Mouse (Mus musculus): Measurements from ENCODE around the gene Prr5. TPM values are rescaled to one million over a fixed set of nuclear protein-coding genes. Genes with fewer than 3 reads are reported as not detected.
A peak's percentile ranks its signal among the peaks of the same experiment; 100 is the strongest.
"Not testable (repeated sequence)": the region's sequence is repeated elsewhere in the genome, so short reads cannot be mapped to it uniquely, and the experiment has no call there.

Prr5 gene
- polyA plus RNA-seq, 1 experiment from 2014 or later = 43.7 TPM

DNA sequence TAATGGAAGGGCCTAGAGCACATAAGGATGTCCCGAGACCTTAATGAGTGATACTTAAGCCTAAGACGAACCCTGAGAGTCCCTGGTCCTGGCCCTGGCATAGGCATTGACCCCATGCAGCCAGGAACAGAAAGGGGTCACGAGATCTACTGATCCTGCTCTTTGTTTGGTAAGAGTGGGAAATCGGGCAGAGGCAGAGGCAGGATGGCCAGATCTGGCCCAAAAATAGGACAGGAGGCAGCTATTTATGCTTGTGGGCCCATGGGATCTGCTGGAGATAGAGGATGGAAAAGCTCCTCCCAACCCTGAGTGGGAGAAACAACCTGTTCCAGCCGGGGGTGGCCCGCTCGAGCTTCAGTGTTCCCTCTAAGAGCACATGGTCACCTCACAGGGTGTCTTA lies 34.6 kb downstream of the Prr5 start:
- H3K27ac ChIP-seq (ENCODE audit: low read depth) = no peak overlapping the region
- peaks cover 47% of the 10 kb centered on the region for H3K36me3 ChIP-seq (ENCODE audit: control insufficient read depth, insufficient read depth, low read length)
- no peak overlapping the region for H3K4me2 ChIP-seq (ENCODE audit: low read length)
- DNase-seq (ENCODE audit: low spot score) (no peak), ATAC-seq (replicated peaks; ENCODE audit: low FRiP score, low TSS enrichment, low read depth) (no peak)
- 92% methylated on average over 7 of the region's 7 CpGs for WGBS
- no peak overlapping the region for H3K9ac ChIP-seq (ENCODE audit: low read length)
- no peaks in the 10 kb centered on the region for H3K4me1 ChIP-seq (replicated peaks; ENCODE audit: control insufficient read depth, insufficient read depth, low read length)
- H3K27me3 ChIP-seq (replicated peaks; ENCODE audit: control insufficient read depth, insufficient read depth, low read length) = no peaks in the 10 kb centered on the region
- no peaks in the 10 kb centered on the region for H3K9me3 ChIP-seq (ENCODE audit: control insufficient read depth, low read length)
- H3K4me3 ChIP-seq (ENCODE audit: low read depth, low read length) = no peak overlapping the region

DNA sequence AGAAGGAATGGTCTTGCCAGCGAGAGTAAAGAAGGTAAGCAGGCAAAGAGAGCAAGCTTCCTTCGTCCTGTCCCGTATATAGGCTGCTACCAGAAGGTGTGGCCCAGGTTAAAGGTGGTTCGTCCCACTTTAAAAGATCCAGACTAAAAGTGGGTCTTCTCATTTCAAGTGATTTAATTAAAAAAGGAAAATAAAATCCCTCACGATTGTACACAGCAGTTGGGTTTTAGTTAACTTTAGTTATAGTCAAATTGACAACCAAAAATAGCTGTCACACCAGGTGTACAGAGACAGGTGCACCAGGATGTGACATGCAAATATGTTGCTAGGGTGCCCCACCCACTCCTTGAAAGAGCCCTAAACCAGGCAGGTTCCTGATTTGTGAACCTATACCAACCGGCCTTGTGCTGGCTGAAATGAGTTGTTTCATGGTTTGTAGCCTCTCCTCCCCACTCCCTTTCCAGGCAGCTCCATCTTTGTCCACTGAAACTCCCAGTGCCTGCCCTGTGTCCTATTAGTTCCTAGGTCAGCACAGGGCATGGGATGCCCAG lies 36.0 kb downstream of the Prr5 start:
- DNase-seq (ENCODE audit: low spot score) = no peak
- Histone ChIP-seq H3K4me2 (ENCODE audit: low read length) (no peak overlapping the region), H3K9me3 (ENCODE audit: control insufficient read depth, low read length) (no peaks in the 10 kb centered on the region), H3K4me3 (ENCODE audit: low read depth, low read length) (no peak overlapping the region), H3K4me1 (replicated peaks; ENCODE audit: control insufficient read depth, insufficient read depth, low read length) (no peaks in the 10 kb centered on the region), H3K36me3 (ENCODE audit: control insufficient read depth, insufficient read depth, low read length) (peaks cover 35% of the 10 kb centered on the region), H3K9ac (ENCODE audit: low read length) (no peak overlapping the region), H3K27ac (ENCODE audit: low read depth) (no peak overlapping the region), H3K27me3 (replicated peaks; ENCODE audit: control insufficient read depth, insufficient read depth, low read length) (no peaks in the 10 kb centered on the region)
- 78% methylated on average over 6 of the region's 6 CpGs for WGBS
- no peak for ATAC-seq (replicated peaks; ENCODE audit: low FRiP score, low TSS enrichment, low read depth)

DNA sequence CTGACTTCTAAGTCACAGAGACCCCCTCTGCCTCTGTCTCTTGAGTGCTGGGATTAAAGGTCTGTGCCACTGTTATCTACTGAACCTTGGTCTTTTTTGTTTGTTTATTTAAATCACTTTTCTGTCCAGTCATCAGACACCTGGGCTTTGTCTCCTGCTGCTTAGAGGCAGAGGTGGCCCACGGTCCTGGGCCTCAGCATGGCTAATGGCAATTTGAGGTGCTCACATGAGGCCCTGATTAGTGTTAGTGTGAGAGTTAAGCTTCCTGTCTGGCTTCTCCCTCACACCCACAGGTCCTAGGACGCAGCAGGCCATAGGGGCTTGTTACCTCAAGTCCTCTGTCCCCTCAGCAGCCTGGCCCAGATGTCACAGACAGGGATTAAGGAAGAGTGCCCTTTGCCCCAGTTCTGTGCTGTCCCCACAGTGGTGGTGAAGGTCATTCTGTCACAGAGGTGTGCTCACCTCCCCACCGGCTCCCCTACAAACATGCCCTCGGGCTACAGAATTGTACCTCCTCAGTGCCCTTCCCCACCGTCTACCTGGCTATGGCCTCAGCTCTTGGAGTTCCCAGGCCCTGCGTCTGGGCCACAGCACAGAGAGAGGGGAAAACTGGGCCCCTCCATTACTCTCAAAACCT lies 37.7 kb downstream of the Prr5 start:
- Histone ChIP-seq H3K36me3 (ENCODE audit: control insufficient read depth, insufficient read depth, low read length) (peaks cover 23% of the 10 kb centered on the region), H3K4me1 (replicated peaks; ENCODE audit: control insufficient read depth, insufficient read depth, low read length) (0 out of 2 replicates have a peak, but pooled peaks cover 6% of the 10 kb centered on the region), H3K27me3 (replicated peaks; ENCODE audit: control insufficient read depth, insufficient read depth, low read length) (no peaks in the 10 kb centered on the region), H3K27ac (ENCODE audit: low read depth) (no peak overlapping the region), H3K4me3 (ENCODE audit: low read depth, low read length) (no peak overlapping the region), H3K4me2 (ENCODE audit: low read length) (no peak overlapping the region), H3K9ac (ENCODE audit: low read length) (no peak overlapping the region), H3K9me3 (ENCODE audit: control insufficient read depth, low read length) (no peaks in the 10 kb centered on the region)
- DNase-seq (ENCODE audit: low spot score) (no peak), ATAC-seq (replicated peaks; ENCODE audit: low FRiP score, low TSS enrichment, low read depth) (no peak)
- WGBS = 68% methylated on average over 6 of the region's 6 CpGs

DNA sequence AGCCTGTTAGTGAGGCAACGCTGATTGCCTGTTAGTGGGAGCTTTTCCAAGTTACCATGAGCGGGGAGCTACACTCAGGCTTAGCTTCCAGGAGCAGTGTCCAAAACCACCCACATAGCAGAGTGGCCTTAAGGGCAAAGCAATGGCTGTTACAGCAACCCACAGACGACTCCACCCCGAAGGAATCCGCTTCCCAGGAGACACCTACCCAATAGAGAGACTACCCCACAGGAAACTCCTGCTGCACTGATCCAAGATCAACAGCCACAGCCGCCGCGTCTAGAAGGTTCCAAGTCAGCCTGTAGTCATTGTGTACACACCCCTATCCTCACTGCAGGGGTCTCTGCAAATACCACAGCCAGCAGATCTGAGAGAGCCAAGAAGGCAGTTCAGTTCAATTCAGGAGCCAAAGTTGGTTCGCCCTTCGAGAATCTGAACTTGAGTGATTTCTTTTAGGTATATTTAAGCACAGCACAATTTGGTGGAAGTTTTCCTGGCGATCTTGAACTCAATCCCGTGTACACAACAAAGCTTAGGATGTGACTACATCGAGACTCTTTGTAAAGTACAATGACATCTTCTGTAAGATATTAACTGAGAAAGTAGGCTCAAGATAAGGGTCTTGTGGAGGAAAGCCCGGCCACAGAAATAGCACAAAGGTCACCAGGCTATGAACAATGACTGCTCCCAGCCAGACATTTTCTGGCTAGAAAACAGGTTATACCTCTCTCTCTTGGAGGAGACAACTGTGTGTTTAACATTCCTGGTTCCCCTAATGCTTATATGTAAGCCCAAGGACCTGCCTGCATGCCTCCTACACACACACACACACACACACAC lies 43.4 kb downstream of the Prr5 start:
- DNase-seq (ENCODE audit: low spot score) (no peak), ATAC-seq (replicated peaks; ENCODE audit: low FRiP score, low TSS enrichment, low read depth) (no peak; the same call in none of the 2 replicates)
- peak overlapping the region; percentile 5; the same call in 1 of the 2 replicates for H3K4me2 ChIP-seq (ENCODE audit: low read length)
- no peaks in the 10 kb centered on the region for H3K36me3 ChIP-seq (ENCODE audit: control insufficient read depth, insufficient read depth, low read length)
- H3K9ac ChIP-seq (ENCODE audit: low read length) = no peak overlapping the region
- no peak overlapping the region for H3K4me3 ChIP-seq (ENCODE audit: low read depth, low read length)
- H3K27ac ChIP-seq (ENCODE audit: low read depth) = peak overlapping the region; percentile 67
- WGBS = 59% methylated on average over 14 of the region's 14 CpGs
- H3K9me3 ChIP-seq (ENCODE audit: control insufficient read depth, low read length) = no peaks in the 10 kb centered on the region
- no peaks in the 10 kb centered on the region for H3K27me3 ChIP-seq (replicated peaks; ENCODE audit: control insufficient read depth, insufficient read depth, low read length)
- peaks cover 19% of the 10 kb centered on the region for H3K4me1 ChIP-seq (replicated peaks; ENCODE audit: control insufficient read depth, insufficient read depth, low read length)

DNA sequence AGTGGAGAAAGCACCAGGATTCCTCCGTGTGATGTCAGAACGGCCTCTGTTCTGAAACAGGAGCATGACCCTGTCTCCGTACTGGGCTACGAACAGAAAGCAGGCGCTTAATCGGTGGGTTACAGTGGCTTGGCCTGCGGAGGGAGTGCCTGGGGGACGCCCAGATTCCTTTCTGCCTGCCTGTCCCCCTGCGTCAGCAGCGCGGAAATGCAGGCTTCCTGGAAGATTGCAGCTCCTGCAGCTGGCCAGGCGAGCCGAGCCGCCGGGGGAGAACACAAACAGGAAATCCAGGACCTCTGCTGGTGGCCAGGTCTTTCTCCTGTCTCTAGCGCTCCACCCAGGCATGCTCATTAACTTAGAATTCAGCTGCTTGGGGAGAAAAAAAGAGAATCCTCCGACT lies 45.3 kb downstream of the Prr5 start:
- no peaks in the 10 kb centered on the region for H3K27me3 ChIP-seq (replicated peaks; ENCODE audit: control insufficient read depth, insufficient read depth, low read length)
- peaks cover 24% of the 10 kb centered on the region for H3K4me1 ChIP-seq (replicated peaks; ENCODE audit: control insufficient read depth, insufficient read depth, low read length)
- peak overlapping the region; percentile 52 for H3K4me2 ChIP-seq (ENCODE audit: low read length)
- H3K4me3 ChIP-seq (ENCODE audit: low read depth, low read length) = peak overlapping the region; percentile 22
- H3K27ac ChIP-seq (ENCODE audit: low read depth) = peak overlapping the region; percentile 95
- 1% methylated on average over 17 of the region's 17 CpGs for WGBS
- H3K9ac ChIP-seq (ENCODE audit: low read length) = peak overlapping the region; percentile 38
- ATAC-seq (replicated peaks; ENCODE audit: low FRiP score, low TSS enrichment, low read depth) (peak; percentile 61), DNase-seq (ENCODE audit: low spot score) (peak; percentile 89)
- H3K36me3 ChIP-seq (ENCODE audit: control insufficient read depth, insufficient read depth, low read length) = no peaks in the 10 kb centered on the region
- H3K9me3 ChIP-seq (ENCODE audit: control insufficient read depth, low read length) = no peaks in the 10 kb centered on the region

DNA sequence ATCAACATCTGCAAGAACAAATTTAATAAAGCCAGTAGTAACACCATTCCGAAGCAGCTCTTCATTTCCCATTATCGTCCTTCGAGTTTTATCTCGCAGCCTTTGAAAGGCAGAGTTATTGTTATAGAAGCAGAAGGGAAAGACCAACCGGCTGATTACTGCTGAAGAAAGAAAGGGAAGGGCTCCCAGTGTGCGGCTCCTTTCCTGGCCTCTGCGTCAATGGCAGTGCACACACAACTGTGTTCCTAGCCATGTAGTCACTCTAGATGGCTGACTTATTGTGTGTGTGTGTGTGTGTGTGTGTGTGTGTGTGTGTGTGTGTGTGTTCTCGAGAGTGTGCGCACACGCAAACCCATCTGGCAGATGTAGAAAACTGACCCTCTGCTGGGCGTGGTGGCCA lies 45.7 kb downstream of the Prr5 start:
- H3K9ac ChIP-seq (ENCODE audit: low read length) = peak overlapping the region; percentile 38
- no peaks in the 10 kb centered on the region for H3K27me3 ChIP-seq (replicated peaks; ENCODE audit: control insufficient read depth, insufficient read depth, low read length)
- H3K9me3 ChIP-seq (ENCODE audit: control insufficient read depth, low read length) = no peaks in the 10 kb centered on the region
- ATAC-seq (replicated peaks; ENCODE audit: low FRiP score, low TSS enrichment, low read depth) (no peak), DNase-seq (ENCODE audit: low spot score) (no peak)
- peak overlapping the region; percentile 22 for H3K4me3 ChIP-seq (ENCODE audit: low read depth, low read length)
- H3K4me1 ChIP-seq (replicated peaks; ENCODE audit: control insufficient read depth, insufficient read depth, low read length) = peaks cover 27% of the 10 kb centered on the region
- WGBS = 37% methylated on average over 11 of the region's 11 CpGs
- H3K4me2 ChIP-seq (ENCODE audit: low read length) = peak overlapping the region; percentile 52
- H3K36me3 ChIP-seq (ENCODE audit: control insufficient read depth, insufficient read depth, low read length) = no peaks in the 10 kb centered on the region
- H3K27ac ChIP-seq (ENCODE audit: low read depth) = peak overlapping the region; percentile 95

DNA sequence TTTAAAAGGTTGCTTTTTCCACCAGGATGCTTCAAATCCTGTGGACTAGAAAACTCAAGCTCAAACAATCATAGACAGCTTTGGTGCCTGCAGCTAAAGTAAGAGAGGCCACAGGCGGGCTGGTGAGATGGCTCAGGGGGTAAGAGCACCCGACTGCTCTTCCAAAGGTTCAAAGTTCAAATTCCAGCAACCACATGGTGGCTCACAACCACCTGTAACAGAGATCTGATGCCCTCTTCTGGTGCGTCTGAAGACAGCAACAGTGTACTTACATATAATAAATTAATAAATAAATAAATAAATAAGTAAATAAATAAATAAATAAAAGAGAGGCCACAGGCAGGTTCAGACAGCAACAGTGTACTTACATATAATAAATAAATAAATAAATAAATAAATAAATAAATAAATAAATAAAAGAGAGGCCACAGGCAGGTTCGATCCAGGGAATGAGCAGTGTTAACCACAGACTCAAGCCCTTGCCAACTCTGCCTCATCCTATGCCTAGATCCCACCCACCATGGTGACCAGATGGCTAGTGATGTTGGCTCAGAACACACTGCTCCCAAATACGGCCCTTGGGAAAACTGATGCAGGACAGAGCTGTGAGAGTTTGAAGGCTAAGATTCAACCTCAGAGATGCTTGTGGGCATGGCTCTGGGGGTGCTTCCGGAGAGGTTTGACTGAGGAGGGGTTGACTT lies 48.3 kb downstream of the Prr5 start:
- H3K4me1 ChIP-seq (replicated peaks; ENCODE audit: control insufficient read depth, insufficient read depth, low read length) = peaks cover 29% of the 10 kb centered on the region
- H3K9me3 ChIP-seq (ENCODE audit: control insufficient read depth, low read length); H3K27me3 ChIP-seq (replicated peaks; ENCODE audit: control insufficient read depth, insufficient read depth, low read length); H3K4me3 ChIP-seq (ENCODE audit: low read depth, low read length); DNase-seq (ENCODE audit: low spot score); ATAC-seq (replicated peaks; ENCODE audit: low FRiP score, low TSS enrichment, low read depth); H3K9ac ChIP-seq (ENCODE audit: low read length); H3K4me2 ChIP-seq (ENCODE audit: low read length); H3K36me3 ChIP-seq (ENCODE audit: control insufficient read depth, insufficient read depth, low read length); H3K27ac ChIP-seq (ENCODE audit: low read depth): not testable (repeated sequence)
- WGBS = 67% methylated on average over 6 of the region's 6 CpGs

DNA sequence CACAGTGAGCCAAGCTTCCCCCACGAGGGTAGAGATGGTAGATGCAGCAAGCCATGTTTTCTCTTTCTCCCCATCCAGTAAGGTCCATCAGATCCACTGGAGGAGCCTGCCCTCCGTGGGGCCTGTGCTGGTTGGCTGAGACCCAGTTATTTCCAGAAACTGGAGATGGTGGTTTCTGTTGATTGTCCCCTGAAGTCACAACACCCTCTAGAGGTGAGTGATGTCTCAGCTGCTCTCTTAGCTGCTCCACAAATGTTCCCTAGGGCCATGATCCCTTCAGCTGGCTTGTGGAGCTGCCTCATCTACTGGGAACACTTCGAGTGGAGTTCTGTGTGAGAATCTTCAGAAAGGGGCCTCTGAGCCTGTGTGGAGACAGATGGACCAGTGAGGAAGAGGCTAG lies 49.4 kb downstream of the Prr5 start:
- no peak overlapping the region for H3K4me2 ChIP-seq (ENCODE audit: low read length)
- H3K27ac ChIP-seq (ENCODE audit: low read depth) = no peak overlapping the region
- WGBS = 59% methylated on average over 3 of the region's 3 CpGs
- no peaks in the 10 kb centered on the region for H3K27me3 ChIP-seq (replicated peaks; ENCODE audit: control insufficient read depth, insufficient read depth, low read length)
- H3K9ac ChIP-seq (ENCODE audit: low read length) = no peak overlapping the region
- ATAC-seq (replicated peaks; ENCODE audit: low FRiP score, low TSS enrichment, low read depth) (no peak), DNase-seq (ENCODE audit: low spot score) (no peak)
- H3K36me3 ChIP-seq (ENCODE audit: control insufficient read depth, insufficient read depth, low read length) = no peaks in the 10 kb centered on the region
- peaks cover 29% of the 10 kb centered on the region for H3K4me1 ChIP-seq (replicated peaks; ENCODE audit: control insufficient read depth, insufficient read depth, low read length)
- no peak overlapping the region for H3K4me3 ChIP-seq (ENCODE audit: low read depth, low read length)
- H3K9me3 ChIP-seq (ENCODE audit: control insufficient read depth, low read length) = no peaks in the 10 kb centered on the region

Measured in intestine, embryonic 14.5 days (tissue).